In the genomic region with DNA sequence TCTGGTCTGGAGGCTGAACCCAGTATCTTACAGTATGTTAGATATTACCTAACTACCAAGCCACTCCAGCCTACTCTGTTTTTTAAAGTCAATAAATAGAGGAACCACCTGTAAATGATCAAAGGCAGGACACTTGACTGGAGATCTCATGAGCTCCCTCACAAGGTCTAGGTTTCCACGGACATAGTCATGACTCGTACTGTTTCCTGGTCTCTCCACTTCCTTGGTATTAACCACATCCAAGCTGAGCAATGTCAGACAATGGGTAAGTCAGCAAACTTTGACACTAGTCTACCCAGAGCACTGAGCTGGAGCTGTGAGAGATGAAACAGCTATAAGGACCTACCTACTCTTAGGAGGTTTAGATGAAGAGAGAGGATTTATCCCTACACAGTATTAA, we compare ENCODE assay signal across 16 mouse cellular contexts. TPM values are rescaled to one million over a fixed set of nuclear protein-coding genes. Genes with fewer than 3 reads are reported as not detected.
"Had no signal": no experiment of that assay in that cellular context is flagged by ENCODE, and none has a peak within 500 bp of the region (broad histone marks: within the 10 kb centered on the region; RNA-seq: fewer than 3 reads in every experiment).

No protein-coding gene starts in this region.

- H3K27ac ChIP-seq: kidney, postnatal 0 days; limb, embryonic 15.5 days; liver, embryonic 12.5 days; midbrain, embryonic 15.5 days; neural tube, embryonic 13.5 days had no signal

- DNase-seq: kidney, adult 11 months; kidney, adult 9 months; layer of hippocampus, postnatal 36 days; right cerebral cortex, postnatal 14 days; thymus, postnatal 4 days had no signal

- H3K36me3 ChIP-seq: limb, embryonic 15.5 days; liver, embryonic 12.5 days; midbrain, embryonic 15.5 days; neural tube, embryonic 13.5 days had no signal

- ATAC-seq: liver, embryonic 12.5 days; midbrain, embryonic 15.5 days had no signal

- H3K27me3 ChIP-seq: limb, embryonic 15.5 days; liver, embryonic 12.5 days; megakaryocyte, embryonic 14.5 days; midbrain, embryonic 15.5 days; neural tube, embryonic 13.5 days had no signal

- H3K4me3 ChIP-seq: limb, embryonic 15.5 days; liver, embryonic 12.5 days; megakaryocyte, embryonic 14.5 days; midbrain, embryonic 15.5 days; neural tube, embryonic 13.5 days had no signal

RNA-seq across cellular contexts. Expression of a gene that starts 46.6 kb away (rescaled TPM):
- total RNA-seq: monocyte, adult 5-6 weeks had no signal
- polyA plus RNA-seq: limb, embryonic 11.5 days; limb, embryonic 15.5 days; lung, embryonic 14.5 days; midbrain, embryonic 11.5 days; neural tube, embryonic 13.5 days; spleen, adult 2 months had no signal
